Mouse (Mus musculus) megakaryocyte, embryonic 14.5 days (primary cell): ENCODE results near the gene Ylpm1.

Source experiments
- FLI1 ChIP-seq: IDR thresholded peaks from 2 replicates; pipeline ENCODE4 v1.6.1; 2012; ENCODE audit warnings: low read length, inconsistent platforms, mixed read lengths
- GATA1 ChIP-seq: IDR thresholded peaks from 3 replicates; pipeline ENCODE4 v1.6.1; 2012; ENCODE audit warnings: mixed read lengths, low read length, inconsistent platforms, borderline replicate concordance

GRCm38 (mm10) chr12:85110698-85111592 is 114.8 kb downstream of the Ylpm1 start, which contains the start of the genes Prox2 and Dlst:
- TF ChIP-seq FLI1 (peak; percentile 87; the same call in 1 of the 2 replicates), GATA1 (no peak)
